Mouse (Mus musculus) liver, embryonic 14.5 days (tissue): ENCODE measurements around the gene Klk12.

Experiments used
- CTCF ChIP-seq: IDR thresholded peaks from 2 replicates; pipeline ENCODE4 v1.5.1; 2016; ENCODE audit warnings: antibody characterized with exemption, low read depth, control low read depth
- EP300 ChIP-seq: IDR thresholded peaks from 2 replicates; pipeline ENCODE4 v1.6.1; 2016; ENCODE audit warnings: antibody characterized with exemption, low read depth

- TF ChIP-seq CTCF (no peak), EP300 (no peak)
Measured at GRCm38 (mm10) chr7:43777423-43777822, 8.7 kb downstream of the Klk12 start.
